Mouse (Mus musculus): ENCODE measurements at regions not wholly inside any gene's neighbourhood (a gene's known extent, or its start where the extent isn't known, plus 50 kb on each side); places are given as distances from the start of the nearest gene placed in this dataset.

- H3K27ac ChIP-seq (ENCODE audit: low read length): no peak overlapping the region
- H3K4me3 ChIP-seq (replicated peaks; ENCODE audit: low read length): no peak overlapping the region
- no peaks in the 10 kb centered on the region for H3K36me3 ChIP-seq (ENCODE audit: control insufficient read depth, insufficient read depth, low read length)
Measured at GRCm38 (mm10) chr12:8109876-8110275, 98.0 kb upstream of the Ldah start.

GRCm38 (mm10) chr12:8110297-8110696 lies 97.6 kb upstream of the Ldah start:
- no peak overlapping the region for H3K9ac ChIP-seq (ENCODE audit: low read length)
- no peak for ATAC-seq (ENCODE audit: insufficient read depth, low FRiP score)
- H3K4me1 ChIP-seq (ENCODE audit: control insufficient read depth, insufficient read depth, low read length): no peaks in the 10 kb centered on the region
- no peaks in the 10 kb centered on the region for H3K36me3 ChIP-seq (ENCODE audit: control insufficient read depth, insufficient read depth, low read length)
- 61% methylated on average over 4 of the region's 4 CpGs for WGBS
- no peaks in the 10 kb centered on the region for H3K9me3 ChIP-seq (replicated peaks; ENCODE audit: control insufficient read depth, low read length)
- H3K27ac ChIP-seq (ENCODE audit: low read length): no peak overlapping the region
- no peaks in the 10 kb centered on the region for H3K27me3 ChIP-seq (ENCODE audit: control insufficient read depth, insufficient read depth, low read length)
- no peak overlapping the region for H3K4me3 ChIP-seq (replicated peaks; ENCODE audit: low read length)
- H3K4me2 ChIP-seq (ENCODE audit: low read depth, low read length): no peak overlapping the region

More at GRCm38 (mm10) chr12:8109876-8110275, 98.0 kb upstream of the Ldah start:
- H3K4me1 ChIP-seq (ENCODE audit: control insufficient read depth, insufficient read depth, low read length): no peaks in the 10 kb centered on the region
- no peak for ATAC-seq (ENCODE audit: insufficient read depth, low FRiP score)
- no peak overlapping the region for H3K4me2 ChIP-seq (ENCODE audit: low read depth, low read length)
- no peaks in the 10 kb centered on the region for H3K27me3 ChIP-seq (ENCODE audit: control insufficient read depth, insufficient read depth, low read length)
- 82% methylated on average over 6 of the region's 6 CpGs for WGBS
- H3K9me3 ChIP-seq (replicated peaks; ENCODE audit: control insufficient read depth, low read length): no peaks in the 10 kb centered on the region
- H3K9ac ChIP-seq (ENCODE audit: low read length): no peak overlapping the region

GRCm38 (mm10) chr12:8111484-8111883 lies 96.4 kb upstream of the Ldah start:
- H3K27me3 ChIP-seq (ENCODE audit: control insufficient read depth, insufficient read depth, low read length): no peaks in the 10 kb centered on the region
- H3K27ac ChIP-seq (ENCODE audit: low read length): no peak overlapping the region
- no peak overlapping the region for H3K9ac ChIP-seq (ENCODE audit: low read length)
- WGBS: 76% methylated on average over 4 of the region's 4 CpGs
- H3K36me3 ChIP-seq (ENCODE audit: control insufficient read depth, insufficient read depth, low read length): no peaks in the 10 kb centered on the region
- no peak for ATAC-seq (ENCODE audit: insufficient read depth, low FRiP score)
- H3K4me3 ChIP-seq (replicated peaks; ENCODE audit: low read length): no peak overlapping the region
- H3K9me3 ChIP-seq (replicated peaks; ENCODE audit: control insufficient read depth, low read length): no peaks in the 10 kb centered on the region
- H3K4me1 ChIP-seq (ENCODE audit: control insufficient read depth, insufficient read depth, low read length): no peaks in the 10 kb centered on the region
- H3K4me2 ChIP-seq (ENCODE audit: low read depth, low read length): no peak overlapping the region

GRCm38 (mm10) chr12:8155566-8155965 lies 52.3 kb upstream of the Ldah start:
- Histone ChIP-seq H3K4me3 (replicated peaks; ENCODE audit: low read length) (no peak overlapping the region), H3K27me3 (ENCODE audit: control insufficient read depth, insufficient read depth, low read length) (no peaks in the 10 kb centered on the region), H3K4me1 (ENCODE audit: control insufficient read depth, insufficient read depth, low read length) (no peaks in the 10 kb centered on the region), H3K4me2 (ENCODE audit: low read depth, low read length) (no peak overlapping the region), H3K27ac (ENCODE audit: low read length) (no peak overlapping the region), H3K36me3 (ENCODE audit: control insufficient read depth, insufficient read depth, low read length) (no peaks in the 10 kb centered on the region), H3K9ac (ENCODE audit: low read length) (no peak overlapping the region), H3K9me3 (replicated peaks; ENCODE audit: control insufficient read depth, low read length) (no peaks in the 10 kb centered on the region)
- WGBS: 80% methylated on average over 1 of the region's 1 CpGs
- ATAC-seq (ENCODE audit: insufficient read depth, low FRiP score): no peak
